Mouse (Mus musculus): ENCODE data around the gene Scn7a.

DNA sequence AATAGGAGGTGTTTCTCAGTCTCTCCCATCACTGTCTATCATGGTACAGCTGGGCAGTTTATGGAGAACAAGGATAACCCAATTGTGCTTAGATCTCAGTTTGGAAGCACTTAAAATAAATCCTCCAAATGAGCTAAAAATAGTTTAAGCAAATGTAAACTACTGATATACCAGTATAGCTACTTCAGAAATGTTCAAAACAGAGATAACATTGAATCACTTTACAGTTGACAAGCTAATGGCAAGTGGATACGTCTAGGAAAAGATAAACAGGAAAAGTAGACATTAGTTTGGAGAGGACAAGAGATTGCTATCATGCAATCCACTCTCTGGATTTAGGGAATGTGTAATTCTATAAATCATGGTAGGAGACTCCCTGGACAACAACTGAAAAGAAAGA lies 19.5 kb downstream of the Scn7a start:
- TF ChIP-seq CTCF (conservative IDR thresholded peaks at IDR 0.05; ENCODE audit: low read length) (no peak), POU5F1 (IDR thresholded peaks at IDR 0.05; ENCODE audit: borderline replicate concordance, low read length) (no peak)

Data from E14TG2a.4 (cell line).